Mouse (Mus musculus) limb, embryonic 14.5 days (tissue): ENCODE data around the gene Men1. TPM values are rescaled to one million over a fixed set of nuclear protein-coding genes. Genes with fewer than 3 reads are reported as not detected.

Experiments
- ATAC-seq: fragments of 200-750 bp; cut with Nextera tagmentation; 2 replicates; pipeline ENCODE4 v1.8.0; 2017; ENCODE audit warnings: low read depth, moderate number of reproducible peaks, moderate TSS enrichment; ENCODE audit not compliant: low FRiP score
- DNase-seq: peaks from one replicate; pipeline ENCODE4 v3.0.0-alpha.2; 2015; ENCODE audit warnings: low spot score
- H3K27ac ChIP-seq: fragments of 300-500 bp; sonication (generic); replicated peaks from 2 replicates; pipeline ENCODE4 v1.5.1; 2014; ENCODE audit warnings: low read depth, mild to moderate bottlenecking, low read length, moderate library complexity, mixed read lengths
- H3K27me3 ChIP-seq: fragments of 300-500 bp; sonication (generic); 2 replicates; pipeline ENCODE4 v1.6.1; 2014; ENCODE audit warnings: low read length, mixed read lengths; ENCODE audit not compliant: control insufficient read depth, insufficient read depth
- H3K36me3 ChIP-seq: fragments of 300-500 bp; sonication (generic); 2 replicates; pipeline ENCODE4 v1.6.1; 2014; ENCODE audit warnings: mild to moderate bottlenecking, low read length, moderate library complexity, mixed read lengths; ENCODE audit not compliant: control insufficient read depth, insufficient read depth
- H3K4me1 ChIP-seq: fragments of 300-500 bp; sonication (generic); 2 replicates; pipeline ENCODE4 v1.6.1; 2014; ENCODE audit warnings: antibody characterized with exemption, low read length, mixed read lengths; ENCODE audit not compliant: control insufficient read depth, insufficient read depth
- H3K4me2 ChIP-seq: fragments of 300-500 bp; sonication (generic); replicated peaks from 2 replicates; pipeline ENCODE4 v1.6.1; 2014; ENCODE audit warnings: low read depth, mild to moderate bottlenecking, low read length, moderate library complexity; ENCODE audit not compliant: severe bottlenecking
- H3K4me3 ChIP-seq: fragments of 300-500 bp; sonication (generic); replicated peaks from 2 replicates; pipeline ENCODE4 v1.5.1; 2014; ENCODE audit warnings: low read length
- H3K9ac ChIP-seq: fragments of 300-500 bp; sonication (generic); 2 replicates; pipeline ENCODE4 v1.6.1; 2014; ENCODE audit warnings: mild to moderate bottlenecking, low read depth, low read length, moderate library complexity; ENCODE audit not compliant: severe bottlenecking
- H3K9me3 ChIP-seq: fragments of 300-500 bp; sonication (generic); 2 replicates; pipeline ENCODE4 v1.6.1; 2016; ENCODE audit warnings: low read length; ENCODE audit not compliant: control insufficient read depth
- POLR2A ChIP-seq: fragments of 200-500 bp; IDR thresholded peaks from 2 replicates; pipeline ENCODE4 v1.8.0; 2012; ENCODE audit warnings: inconsistent platforms, mild to moderate bottlenecking, moderate library complexity, borderline replicate concordance; ENCODE audit not compliant: insufficient read depth, insufficient read length; ENCODE audit errors: extremely low read depth
- WGBS: fragments of 180-500 bp; shearing (Covaris S2); extraction: QIAGEN DNeasy Blood & Tissue Kit; methylation state at CpG from one replicate; pipeline ENCODE4 v1.1.7; 2014; 5-methylcytosine and 5-hydroxymethylcytosine counted together
- polyA plus RNA-seq, 2 experiments: library from polyadenylated mRNA; depleted of rRNA in 1 of 2; stranded (reverse) in 1 of 2; unstranded in 1 of 2; fragments of >200 nt; fragmentation: Nextera tagmentation in 1 of 2; extraction: Ambion mirVana in 1 of 2; gene quantifications; 2 replicates each; pipeline versions ENCODE4 v1.2.1 to v1.2.3; 2012 to 2014

Men1 gene
- polyA plus RNA-seq, 2 experiments, result 60.4 to 102 TPM

DNA sequence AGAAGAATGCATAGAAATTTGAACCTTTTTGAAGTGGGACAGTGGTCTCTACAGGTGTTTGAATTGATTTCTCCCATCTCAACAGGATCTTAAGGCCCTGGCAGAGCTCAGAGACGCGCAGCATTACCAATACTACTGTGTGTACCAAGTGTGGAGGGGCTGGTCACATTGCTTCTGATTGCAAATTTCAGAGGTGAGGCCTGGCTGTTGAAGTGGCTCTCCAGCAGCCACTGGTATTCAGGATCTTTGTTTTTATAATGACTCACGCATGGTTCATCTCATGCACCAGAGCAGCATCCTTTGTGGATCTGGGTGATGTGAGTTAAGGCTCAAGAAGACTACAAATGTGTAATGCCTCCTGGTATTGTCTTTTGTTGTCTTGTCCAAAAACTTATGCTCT, 37.7 kb downstream of the Men1 start:
- H3K36me3 ChIP-seq, result peaks cover 98% of the 10 kb centered on the region
- H3K4me1 ChIP-seq, result no peaks in the 10 kb centered on the region
- no peak overlapping the region for H3K9ac ChIP-seq
- ATAC-seq, result no peak
- H3K4me3 ChIP-seq, result no peak overlapping the region
- TF ChIP-seq POLR2A, result no peak
- WGBS, result 93% methylated on average over 3 of the region's 3 CpGs
- H3K4me2 ChIP-seq, result no peak overlapping the region
- no peaks in the 10 kb centered on the region for H3K9me3 ChIP-seq
- H3K27ac ChIP-seq, result no peak overlapping the region
- no peak for DNase-seq
- H3K27me3 ChIP-seq, result no peaks in the 10 kb centered on the region

DNA sequence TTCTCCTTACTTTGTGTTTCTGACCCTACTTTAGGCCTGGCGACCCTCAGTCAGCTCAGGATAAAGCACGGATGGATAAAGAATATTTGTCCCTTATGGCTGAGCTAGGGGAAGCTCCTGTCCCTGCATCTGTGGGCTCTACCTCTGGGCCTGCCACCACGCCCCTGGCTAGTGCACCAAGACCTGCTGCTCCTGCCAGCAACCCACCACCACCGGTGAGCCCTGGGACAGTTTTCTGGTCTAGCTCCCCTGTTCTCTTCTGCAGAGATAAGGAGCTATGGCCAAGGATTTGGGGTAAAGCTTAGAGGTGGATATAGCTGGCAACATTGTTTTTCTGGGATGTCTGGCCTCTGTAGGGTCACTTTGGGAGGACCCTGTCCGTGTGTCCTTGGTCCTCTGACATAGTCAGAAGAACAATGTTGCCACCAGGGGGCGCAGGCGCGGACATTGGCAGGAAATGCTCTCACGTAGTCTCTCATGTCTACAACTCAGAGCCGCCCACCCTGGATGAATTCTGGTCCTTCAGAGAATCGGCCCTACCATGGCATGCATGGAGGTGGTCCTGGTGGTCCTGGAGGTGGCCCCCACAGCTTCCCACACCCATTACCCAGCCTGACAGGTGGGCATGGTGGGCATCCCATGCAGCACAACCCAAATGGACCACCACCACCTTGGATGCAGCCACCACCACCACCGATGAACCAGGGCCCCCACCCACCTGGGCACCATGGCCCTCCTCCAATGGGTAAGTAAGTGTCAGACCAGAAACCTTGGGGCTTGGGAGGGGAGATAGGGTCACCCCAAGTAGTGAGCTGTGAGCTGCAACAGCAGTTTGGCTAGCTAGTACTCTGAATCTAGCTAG, 39.0 kb downstream of the Men1 start:
- H3K4me3 ChIP-seq, result no peak overlapping the region
- TF ChIP-seq POLR2A, result no peak
- no peaks in the 10 kb centered on the region for H3K27me3 ChIP-seq
- no peak overlapping the region for H3K9ac ChIP-seq
- WGBS, result 71% methylated on average over 12 of the region's 12 CpGs
- peak; percentile 70 for DNase-seq
- H3K9me3 ChIP-seq, result no peaks in the 10 kb centered on the region
- no peak overlapping the region for H3K4me2 ChIP-seq
- H3K36me3 ChIP-seq, result peaks cover 98% of the 10 kb centered on the region
- H3K27ac ChIP-seq, result no peak overlapping the region
- ATAC-seq, result peak; percentile 38; the same call in 1 of the 2 replicates
- H3K4me1 ChIP-seq, result no peaks in the 10 kb centered on the region

DNA sequence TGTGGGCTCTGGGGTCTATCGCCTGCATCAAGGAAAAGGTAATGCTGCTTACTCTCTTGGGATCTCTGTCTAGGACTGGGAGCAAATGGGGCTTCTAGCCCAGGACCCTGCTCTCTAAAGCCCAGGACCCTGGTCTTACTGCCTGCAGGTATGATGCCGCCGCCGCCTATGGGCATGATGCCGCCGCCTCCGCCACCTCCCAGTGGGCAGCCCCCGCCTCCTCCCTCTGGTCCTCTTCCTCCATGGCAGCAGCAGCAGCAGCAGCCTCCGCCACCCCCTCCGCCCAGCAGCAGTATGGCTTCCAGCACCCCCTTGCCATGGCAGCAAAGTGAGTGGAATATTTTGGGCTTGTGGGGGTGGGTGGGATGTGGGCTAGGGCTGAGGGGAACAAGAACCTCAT, 39.8 kb downstream of the Men1 start:
- 97% methylated on average over 3 of the region's 10 CpGs for WGBS
- Histone ChIP-seq H3K9me3 (no peaks in the 10 kb centered on the region), H3K4me2 (no peak overlapping the region), H3K4me3 (no peak overlapping the region), H3K4me1 (no peaks in the 10 kb centered on the region), H3K9ac (no peak overlapping the region), H3K27me3 (no peaks in the 10 kb centered on the region), H3K27ac (no peak overlapping the region), H3K36me3 (peaks cover 96% of the 10 kb centered on the region)
- ATAC-seq (no peak), DNase-seq (no peak)
- no peak for TF ChIP-seq POLR2A

DNA sequence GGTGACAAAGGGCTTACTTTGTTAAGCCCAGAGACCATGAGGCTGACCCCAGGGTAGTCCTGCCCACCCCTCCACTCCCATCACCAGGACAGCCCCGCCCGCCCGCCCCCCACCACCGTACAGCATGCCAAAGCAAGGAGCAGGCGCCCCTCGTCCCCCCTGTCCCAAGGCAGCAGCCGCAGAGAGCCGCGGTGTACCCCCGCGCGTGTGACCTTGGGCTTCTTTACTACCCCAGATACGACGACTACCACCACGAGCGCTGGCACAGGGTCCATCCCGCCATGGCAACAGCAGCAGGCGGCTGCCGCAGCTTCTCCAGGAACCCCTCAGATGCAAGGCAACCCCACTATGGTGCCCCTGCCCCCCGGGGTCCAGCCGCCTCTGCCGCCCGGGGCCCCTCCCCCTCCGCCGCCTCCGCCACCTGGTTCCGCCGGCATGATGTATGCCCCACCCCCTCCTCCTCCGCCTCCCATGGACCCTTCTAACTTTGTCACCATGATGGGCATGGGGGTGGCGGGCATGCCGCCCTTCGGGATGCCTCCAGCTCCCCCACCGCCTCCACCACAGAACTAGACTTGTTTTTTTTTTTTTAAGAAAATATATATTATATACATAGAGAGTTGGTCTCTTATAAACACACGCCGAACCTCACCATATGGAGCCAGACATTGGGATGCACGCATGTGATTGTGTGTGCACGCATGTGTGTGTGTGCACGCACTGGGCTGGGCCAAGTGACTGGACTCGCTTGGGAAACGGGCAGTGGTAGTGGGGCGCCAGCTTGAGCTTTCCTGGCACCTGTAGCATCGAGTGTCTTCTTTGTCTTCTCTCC, 40.9 kb downstream of the Men1 start:
- TF ChIP-seq POLR2A, result no peak
- Histone ChIP-seq H3K27me3 (no peaks in the 10 kb centered on the region), H3K4me1 (no peaks in the 10 kb centered on the region), H3K27ac (no peak overlapping the region), H3K36me3 (peaks cover 87% of the 10 kb centered on the region), H3K4me2 (no peak overlapping the region), H3K4me3 (no peak overlapping the region), H3K9me3 (no peaks in the 10 kb centered on the region), H3K9ac (no peak overlapping the region)
- WGBS, result 94% methylated on average over 18 of the region's 42 CpGs
- ATAC-seq, result no peak; the same call in 1 of the 2 replicates
- DNase-seq, result no peak

DNA sequence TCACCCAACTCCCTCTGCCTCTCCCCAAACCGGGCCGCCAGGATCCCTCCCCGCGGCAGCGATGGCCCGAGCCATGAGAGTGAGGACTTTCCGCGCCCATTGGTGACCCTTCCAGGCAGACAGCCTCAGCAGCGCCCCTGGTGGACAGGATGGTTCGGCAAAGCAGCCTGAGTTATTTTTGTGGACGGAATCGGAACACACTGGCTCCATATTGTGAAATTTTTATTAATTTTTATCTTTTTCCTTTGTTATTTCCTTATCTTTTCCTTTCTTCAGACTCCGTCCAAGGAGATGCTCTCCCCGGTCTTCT, 41.4 kb downstream of the Men1 start:
- ATAC-seq, result no peak
- H3K9ac ChIP-seq, result no peak overlapping the region
- H3K4me1 ChIP-seq, result no peaks in the 10 kb centered on the region
- 83% methylated on average over 14 of the region's 14 CpGs for WGBS
- no peak for DNase-seq
- H3K36me3 ChIP-seq, result peaks cover 81% of the 10 kb centered on the region
- no peak overlapping the region for H3K4me2 ChIP-seq
- H3K27me3 ChIP-seq, result no peaks in the 10 kb centered on the region
- H3K9me3 ChIP-seq, result no peaks in the 10 kb centered on the region
- H3K27ac ChIP-seq, result no peak overlapping the region
- no peak overlapping the region for H3K4me3 ChIP-seq
- TF ChIP-seq POLR2A, result no peak
